Mouse (Mus musculus) adrenal gland, postnatal 25 days (tissue): ENCODE data around the gene Krt12. TPM values are rescaled to one million over a fixed set of nuclear protein-coding genes. Genes with fewer than 3 reads are reported as not detected.

ENCODE experiments used
- DNase-seq: peaks from one replicate; pipeline ENCODE4 v3.0.0; 2021; ENCODE audit warnings: mixed read lengths
- total RNA-seq: library from RNA; stranded (reverse); gene quantifications from 2 replicates; pipeline ENCODE4 v1.2.3, GENCODE M21; 2021

Gene Krt12
- total RNA-seq, 1 experiment from 2014 or later, result not detected

DNA sequence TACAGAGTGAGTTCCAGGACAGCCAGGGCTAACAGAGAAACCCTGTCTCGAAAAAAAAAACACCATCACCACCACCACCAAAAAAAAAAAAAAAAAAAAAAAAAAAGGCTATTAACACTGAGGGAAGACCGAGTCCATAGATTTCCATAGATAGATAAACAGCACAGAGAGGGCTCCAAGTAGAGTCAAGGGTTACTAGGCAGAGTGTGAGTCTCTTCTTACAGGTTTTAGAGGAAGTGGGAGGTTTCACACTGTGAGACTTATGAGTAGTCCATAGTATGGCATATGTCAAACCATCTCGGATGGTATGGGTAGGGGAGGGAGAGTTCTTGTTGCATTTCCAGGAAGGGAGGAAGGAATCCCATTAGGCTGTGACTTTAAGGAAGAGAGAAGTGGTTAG lies 24.0 kb downstream of the Krt12 start:
- DNase-seq, result no peak

DNA sequence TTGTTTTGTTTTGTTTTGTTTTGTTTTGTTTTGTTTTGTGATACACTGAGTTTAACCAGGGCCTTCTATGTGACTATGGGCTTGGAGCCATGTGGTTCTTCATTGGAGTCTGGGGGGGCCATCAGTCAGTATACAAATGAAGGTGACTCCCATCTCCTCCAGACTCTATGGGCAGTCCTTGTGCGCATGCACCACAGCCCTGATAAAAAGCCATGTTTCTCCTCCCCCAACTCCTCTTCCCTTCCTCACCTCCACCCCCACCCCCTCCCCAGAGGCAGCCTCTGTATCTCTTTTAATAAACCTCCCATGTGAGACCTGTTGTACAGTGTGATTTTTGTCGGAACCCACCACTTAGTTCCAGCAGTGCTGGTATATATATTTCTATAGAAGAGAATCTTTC lies 25.4 kb downstream of the Krt12 start:
- no peak for DNase-seq

DNA sequence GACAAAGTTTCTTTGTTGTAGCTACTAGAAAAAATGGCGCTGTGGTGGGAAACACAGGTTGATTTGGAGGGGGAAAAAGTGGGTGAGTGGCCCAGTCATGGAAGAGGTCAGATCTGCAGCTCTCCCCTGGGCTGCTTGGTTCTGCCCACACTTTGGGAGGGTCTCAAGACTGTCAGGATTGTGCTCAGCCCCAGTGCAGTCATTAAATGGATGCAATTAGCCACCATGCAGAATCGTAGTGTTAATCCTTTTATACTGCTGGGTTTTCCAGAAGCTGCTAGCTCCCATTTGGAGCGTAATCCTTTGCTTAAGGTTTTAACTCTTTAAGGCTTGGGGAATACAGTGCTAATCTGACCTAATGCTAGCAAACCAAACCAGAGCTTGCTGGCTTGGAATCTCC lies 26.0 kb downstream of the Krt12 start:
- no peak for DNase-seq

DNA sequence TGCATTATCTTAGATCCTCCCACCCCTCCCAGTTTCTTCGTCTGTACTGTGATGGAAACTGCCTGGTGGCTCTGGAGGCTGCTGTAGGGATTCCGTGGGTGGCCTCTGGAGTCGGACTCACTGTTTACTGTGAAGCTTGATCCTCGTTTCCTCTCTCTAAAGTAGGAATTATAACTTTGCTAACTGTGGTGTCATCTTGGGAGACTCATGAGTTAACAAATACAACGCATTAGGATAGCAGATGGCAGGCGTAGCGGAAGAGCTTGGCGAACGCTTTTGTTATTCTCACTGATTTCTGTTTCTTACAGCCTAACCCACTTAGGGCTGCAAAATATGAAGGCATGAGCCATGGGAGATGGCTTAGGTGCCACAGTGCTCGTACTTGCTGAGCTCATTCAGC lies 29.6 kb downstream of the Krt12 start:
- DNase-seq, result no peak

DNA sequence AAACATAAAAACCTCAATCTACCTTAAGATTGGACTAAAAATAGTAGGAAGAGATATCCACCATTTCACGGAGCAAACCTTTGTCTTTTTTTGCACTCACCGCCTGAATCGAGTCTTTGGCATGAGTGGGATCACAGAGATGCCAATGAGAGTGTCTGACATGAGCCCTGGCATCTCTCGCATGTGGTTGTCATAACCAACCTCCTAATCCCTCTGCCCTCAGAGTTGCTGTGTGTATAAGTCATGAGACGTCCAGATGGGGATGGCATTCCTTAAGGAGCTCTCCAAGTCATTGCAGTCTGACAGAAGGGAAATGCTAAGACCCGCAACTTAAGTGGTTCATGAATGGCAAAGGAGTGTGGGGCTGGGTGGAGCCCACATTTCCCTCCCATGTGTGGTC lies 30.7 kb downstream of the Krt12 start:
- no peak for DNase-seq

DNA sequence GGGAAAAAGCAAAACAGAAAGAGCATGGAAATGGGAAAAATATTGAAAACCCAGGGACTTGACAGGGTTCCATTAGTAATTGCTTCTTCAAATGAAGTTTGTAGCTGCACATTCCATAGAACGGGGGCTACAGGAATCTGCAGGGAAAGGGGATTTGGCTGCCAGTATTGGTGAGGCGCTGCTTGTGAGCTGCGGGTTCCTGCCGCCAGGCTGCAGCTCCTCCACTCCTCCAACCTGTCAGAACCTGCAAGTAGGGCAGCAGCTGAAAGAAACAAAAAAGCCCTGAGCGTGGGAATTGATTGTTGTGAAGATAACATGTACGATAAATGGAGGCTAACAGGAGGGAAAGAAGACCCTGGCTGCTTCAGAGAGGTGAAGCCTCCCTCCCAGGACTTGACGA lies 31.2 kb downstream of the Krt12 start:
- DNase-seq, result no peak

DNA sequence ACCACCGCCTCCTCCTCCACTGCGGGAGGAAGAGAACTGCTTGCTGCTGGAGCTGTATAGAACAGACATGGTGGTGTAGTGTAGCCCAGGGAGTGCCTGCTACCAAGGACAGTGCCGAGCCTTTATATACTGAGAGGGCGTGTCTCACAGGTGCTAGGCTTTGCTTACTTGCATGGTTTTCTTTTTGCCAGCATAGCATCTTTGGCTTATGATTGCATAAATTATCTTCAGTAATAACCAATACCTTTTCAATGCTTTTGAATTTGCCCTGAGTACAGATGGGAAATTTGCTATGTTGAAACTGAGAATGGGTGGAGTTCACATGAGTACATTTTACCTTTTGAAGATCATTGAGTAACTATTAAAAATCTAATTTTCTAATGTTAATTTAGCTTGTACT lies 32.8 kb downstream of the Krt12 start, which contains the start of gene Krt10:
Krt10 (minus strand) TSS at position 101 of the 400 bp plus-strand sequence.
- DNase-seq, result no peak

DNA sequence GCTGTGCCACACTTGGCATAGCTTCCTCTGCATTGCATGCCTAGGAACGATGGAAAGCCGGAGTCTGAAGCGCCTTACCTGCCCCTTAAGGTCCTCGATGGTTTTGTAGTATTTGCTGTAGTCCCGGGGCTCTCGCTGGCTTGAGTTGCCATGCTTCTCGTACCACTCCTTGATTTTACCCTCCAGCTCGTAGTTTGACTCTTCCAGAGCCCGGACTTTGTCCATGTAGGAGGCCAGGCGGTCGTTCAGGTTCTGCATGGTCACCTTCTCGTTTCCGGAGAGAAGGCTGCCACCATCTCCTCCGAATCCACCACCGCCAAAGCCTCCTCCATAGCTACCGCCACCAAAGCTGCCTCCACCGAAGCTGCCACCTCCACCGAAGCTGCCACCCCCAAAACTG lies 33.4 kb downstream of the Krt12 start:
- no peak for DNase-seq

DNA sequence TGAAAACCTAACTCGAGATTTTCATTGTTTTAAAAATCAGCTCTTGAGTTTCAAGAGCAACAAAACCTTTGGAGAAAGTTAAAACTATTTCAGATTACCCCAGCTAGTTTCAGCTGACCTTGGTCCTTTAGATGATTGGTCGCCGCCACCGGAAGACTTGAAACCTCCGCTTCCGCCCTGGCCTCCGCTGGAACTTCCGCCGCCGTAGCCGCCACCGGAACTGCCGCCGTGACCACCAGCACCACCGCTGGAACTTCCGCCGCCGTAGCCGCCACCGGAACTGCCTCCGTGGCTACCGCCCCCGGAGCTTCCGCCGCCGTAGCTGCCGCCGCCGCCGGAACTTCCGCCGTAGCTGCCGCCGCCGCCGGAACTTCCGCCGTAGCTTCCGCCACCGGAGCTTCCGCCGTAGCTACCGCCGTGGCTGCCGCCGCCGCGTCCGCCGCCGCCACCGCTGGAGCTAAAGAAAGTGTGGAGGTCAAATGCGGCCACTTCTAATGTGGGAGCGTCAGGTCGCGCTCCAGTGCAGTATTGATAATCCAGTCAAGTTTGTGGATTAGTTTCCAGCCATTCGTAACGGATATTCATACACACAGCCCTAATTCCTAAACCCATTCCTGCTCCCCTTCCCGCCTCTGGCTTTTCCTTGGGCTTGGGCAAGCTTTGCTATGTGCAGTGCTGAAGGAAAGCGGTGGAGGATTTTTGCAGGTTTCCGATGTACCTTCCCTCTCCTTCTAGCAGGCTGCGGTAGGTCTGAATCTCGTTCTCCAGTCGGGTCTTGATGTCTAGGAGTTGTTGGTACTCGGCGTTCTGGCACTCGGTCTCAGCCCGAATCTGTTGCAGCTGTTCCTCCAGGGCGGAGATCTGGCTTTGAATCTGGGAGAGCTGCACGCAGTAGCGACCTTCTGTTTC lies 36.0 kb downstream of the Krt12 start:
- peak; percentile 91 for DNase-seq

DNA sequence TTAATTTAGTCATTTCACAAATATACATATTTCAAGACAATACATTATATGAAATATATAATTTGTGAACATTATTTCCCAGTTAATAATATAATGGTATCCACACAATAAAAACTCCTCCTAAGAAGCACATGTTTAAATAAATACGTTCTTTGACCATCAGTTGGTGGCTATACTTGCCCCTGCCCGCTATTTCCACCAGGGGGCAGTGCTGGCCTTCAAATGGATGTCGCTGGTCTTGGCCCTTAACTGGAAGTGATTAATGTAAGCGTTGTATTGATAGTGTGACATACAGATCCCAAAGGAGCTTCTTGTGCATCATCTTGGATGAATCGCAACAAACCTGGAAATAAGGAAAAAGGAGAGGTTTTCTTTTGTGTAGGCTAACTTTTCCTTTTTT lies 42.5 kb downstream of the Krt12 start:
- DNase-seq, result peak; percentile 76

DNA sequence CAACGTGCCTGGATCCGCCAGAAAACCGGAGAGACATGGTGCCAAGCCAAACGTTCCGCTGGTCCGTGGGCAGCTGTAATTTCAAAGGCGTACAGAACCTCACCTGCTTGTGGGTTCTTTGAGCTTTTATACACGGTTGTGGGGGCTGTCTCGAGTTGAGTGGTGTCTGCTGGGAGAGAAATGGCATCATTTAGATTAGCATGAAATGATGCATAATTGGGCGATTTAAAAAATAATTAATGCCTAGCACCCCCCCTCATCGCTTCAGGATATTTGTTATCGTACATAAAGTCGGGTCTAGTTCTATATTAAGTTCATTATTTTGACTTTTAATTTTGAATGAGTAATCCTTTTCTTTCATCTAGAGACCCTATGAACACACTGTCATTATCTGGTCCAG lies 47.3 kb downstream of the Krt12 start, which contains the start of gene Krt28:
Krt28 (minus strand) TSS at position 101 of the 400 bp plus-strand sequence.
- no peak for DNase-seq

DNA sequence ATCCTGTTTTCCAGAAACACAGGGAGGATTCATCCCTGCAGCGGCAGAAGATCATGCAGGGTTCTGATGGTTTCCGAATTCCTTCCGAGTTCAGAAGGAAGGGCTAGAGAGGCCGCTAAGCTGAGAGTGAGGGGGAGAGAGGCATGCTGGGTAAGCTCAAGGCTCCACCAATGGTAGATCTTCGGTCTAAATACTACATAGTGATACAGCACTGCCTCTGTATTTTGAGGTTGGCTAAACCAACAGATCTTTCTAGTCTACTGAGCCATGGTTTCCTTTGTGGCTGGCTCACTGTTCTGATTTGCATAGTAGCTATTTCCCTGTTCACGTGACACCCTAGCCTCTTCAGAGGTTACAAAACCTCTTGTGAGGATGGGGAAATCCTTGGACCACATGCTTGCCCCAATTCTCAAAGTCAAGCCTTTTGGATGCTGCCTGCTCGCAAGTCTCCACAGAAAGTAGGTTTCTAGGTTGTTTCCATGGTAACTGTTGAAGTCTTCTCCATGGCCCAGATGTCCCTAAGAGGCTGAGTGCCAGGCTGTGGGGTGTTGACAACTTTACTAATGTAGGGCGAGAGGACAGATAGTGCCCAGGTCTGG lies 52.1 kb downstream of the Krt12 start:
- DNase-seq, result no peak

DNA sequence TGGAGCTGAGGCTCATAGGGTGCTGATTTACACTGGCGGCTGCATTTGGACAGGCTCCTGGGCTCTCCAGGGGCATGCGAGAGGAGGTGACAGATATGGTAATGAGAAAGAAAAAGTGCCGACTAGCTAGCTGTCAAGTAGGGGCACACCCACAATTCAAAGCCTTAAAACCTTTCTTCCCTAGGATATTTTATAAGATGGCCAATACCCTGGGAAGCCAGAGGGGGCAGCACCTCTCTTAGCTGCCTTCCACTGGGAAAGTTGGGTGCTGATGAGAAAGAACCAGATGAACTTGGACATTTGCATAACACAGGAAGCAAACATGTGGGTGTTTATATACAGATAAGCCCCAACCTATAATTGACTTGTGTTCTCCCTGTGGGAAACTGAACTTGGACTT lies 52.8 kb downstream of the Krt12 start:
- no peak for DNase-seq

DNA sequence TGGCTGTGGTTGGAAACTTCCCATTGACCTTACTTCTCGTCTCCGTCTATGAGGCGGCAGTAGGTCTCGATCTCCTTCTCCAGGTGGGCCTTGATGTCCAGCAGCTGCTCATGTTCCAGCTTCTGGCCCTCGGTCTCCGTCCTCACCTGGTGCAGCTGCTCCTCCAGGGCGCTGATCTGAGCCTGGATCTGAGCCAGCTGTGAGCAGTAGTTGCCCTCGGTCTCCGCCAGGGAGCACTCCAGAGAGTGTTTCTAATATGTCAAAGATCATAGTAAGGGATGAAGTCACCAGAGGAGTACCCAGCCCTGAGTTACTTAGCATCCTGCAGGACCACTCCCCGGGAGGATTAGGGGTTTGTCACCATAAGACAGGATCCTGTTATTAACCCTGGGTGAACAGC lies 55.3 kb downstream of the Krt12 start:
- DNase-seq, result peak; percentile 18

Other genes with a start within 250 kb of the Krt12 start
- 63.5 and 101 TPM in 2 replicates for gene Smarce1, start 191.2 kb downstream of the Krt12 start, total RNA-seq
- gene Krt222, start 178.2 kb downstream of the Krt12 start, total RNA-seq, result 1.4 and 2.4 TPM in 2 replicates
- gene Krt24, start 137.0 kb downstream of the Krt12 start, total RNA-seq, result not detected in 2 replicates
- not detected in 2 replicates for gene Krt25, start 99.3 kb downstream of the Krt12 start, total RNA-seq
- gene Krt26, start 84.3 kb downstream of the Krt12 start, total RNA-seq, result not detected in 2 replicates
- not detected in 2 replicates for gene Krt27, start 71.2 kb downstream of the Krt12 start, total RNA-seq
- not detected in 2 replicates for gene Krt28, start 47.4 kb downstream of the Krt12 start, total RNA-seq
- gene Krt10, start 32.9 kb downstream of the Krt12 start, total RNA-seq, result 4.3 and 7.7 TPM in 2 replicates
- 0.15 TPM in 1 of 2 replicates, not detected in the other for gene Krt20, start 15.9 kb upstream of the Krt12 start, total RNA-seq
- not detected in 2 replicates for gene Krt23, start 70.9 kb upstream of the Krt12 start, total RNA-seq
- gene Krt39, start 99.1 kb upstream of the Krt12 start, total RNA-seq, result not detected in 2 replicates
- not detected in 2 replicates for gene Krt40, start 120.9 kb upstream of the Krt12 start, total RNA-seq
- gene Krtap3-3, start 128.6 kb upstream of the Krt12 start, total RNA-seq, result not detected in 2 replicates
- not detected in 2 replicates for gene Krtap3-2, start 134.6 kb upstream of the Krt12 start, total RNA-seq
- gene Gm11939, start 137.2 kb upstream of the Krt12 start, total RNA-seq, result not detected in 2 replicates
- gene Krtap3-1, start 144.4 kb upstream of the Krt12 start, total RNA-seq, result not detected in 2 replicates
- not detected in 2 replicates for gene Krtap1-5, start 158.8 kb upstream of the Krt12 start, total RNA-seq
- not detected in 2 replicates for gene Krtap1-4, start 161.4 kb upstream of the Krt12 start, total RNA-seq
- not detected in 2 replicates for gene Krtap1-3, start 169.1 kb upstream of the Krt12 start, total RNA-seq
- not detected in 2 replicates for gene Krtap9-3, start 175.8 kb upstream of the Krt12 start, total RNA-seq
- not detected in 2 replicates for gene Gm11938, start 181.0 kb upstream of the Krt12 start, total RNA-seq
- gene Gm11937, start 187.9 kb upstream of the Krt12 start, total RNA-seq, result not detected in 2 replicates
- not detected in 2 replicates for gene Krtap2-4, start 192.6 kb upstream of the Krt12 start, total RNA-seq
- gene Gm11562, start 198.2 kb upstream of the Krt12 start, total RNA-seq, result not detected in 2 replicates
- not detected in 2 replicates for gene Krtap4-1, start 206.0 kb upstream of the Krt12 start, total RNA-seq
- not detected in 2 replicates for gene Krtap4-2, start 212.8 kb upstream of the Krt12 start, total RNA-seq
- not detected in 2 replicates for gene Krtap4-7, start 221.8 kb upstream of the Krt12 start, total RNA-seq
- gene Gm11555, start 228.0 kb upstream of the Krt12 start, total RNA-seq, result not detected in 2 replicates
- gene Gm11563, start 236.7 kb upstream of the Krt12 start, total RNA-seq, result not detected in 2 replicates
- gene Krtap4-6, start 243.7 kb upstream of the Krt12 start, total RNA-seq, result not detected in 2 replicates